Mouse (Mus musculus) ES-E14 (cell line): ENCODE measurements around the gene Yjefn3. TPM values are rescaled to one million over a fixed set of nuclear protein-coding genes. Genes with fewer than 3 reads are reported as not detected.
A peak's percentile ranks its signal among the peaks of the same experiment; 100 is the strongest.

Source experiments
- DNase-seq: peaks from one replicate; pipeline ENCODE4 v3.0.0-alpha.2; 2013; ENCODE audit warnings: low read depth, low spot score
- H3K27ac ChIP-seq: 2 replicates; pipeline ENCODE4 v1.5.1; 2012; ENCODE audit warnings: low read depth, mild to moderate bottlenecking, low read length, moderate library complexity, mixed read lengths; ENCODE audit not compliant: poor library complexity, insufficient read depth, severe bottlenecking
- H3K36me3 ChIP-seq: 2 replicates; pipeline ENCODE4 v1.6.1; 2012; ENCODE audit warnings: mild to moderate bottlenecking, low read length, moderate library complexity, mixed read lengths; ENCODE audit not compliant: control insufficient read depth, poor library complexity, insufficient read depth, severe bottlenecking
- H3K4me1 ChIP-seq, 2 experiments: fragments of 150-350 bp in 1 of 2; sonication (generic) in 1 of 2; 2 replicates each; pipeline ENCODE4 v1.6.1; 2012; ENCODE audit warnings: low read length in 2 of 2, mild to moderate bottlenecking in 1 of 2, mixed read lengths in 1 of 2; ENCODE audit not compliant: control insufficient read depth in 2 of 2, insufficient read depth in 2 of 2, poor library complexity in 1 of 2
- H3K4me3 ChIP-seq, 2 experiments: fragments of 150-350 bp in 1 of 2; sonication (generic) in 1 of 2; 2 replicates each; pipeline ENCODE4 v1.5.1; 2012; ENCODE audit warnings: low read length in 2 of 2, low read depth in 1 of 2, mild to moderate bottlenecking in 1 of 2, mixed read lengths in 1 of 2; ENCODE audit not compliant: insufficient read depth in 1 of 2, poor library complexity in 1 of 2, severe bottlenecking in 1 of 2
- H3K9ac ChIP-seq: 2 replicates; pipeline ENCODE4 v1.6.1; 2012; ENCODE audit warnings: low read depth, mild to moderate bottlenecking, low read length, mixed read lengths; ENCODE audit not compliant: poor library complexity, insufficient read depth, severe bottlenecking
- H3K9me3 ChIP-seq: fragments of 150-350 bp; sonication (generic); 2 replicates; pipeline ENCODE4 v1.6.1; 2012; ENCODE audit warnings: low read depth, mild to moderate bottlenecking, low read length; ENCODE audit not compliant: control insufficient read depth, insufficient read depth
- CHD2 ChIP-seq: IDR thresholded peaks from 2 replicates; pipeline ENCODE4 v1.6.1; 2014; ENCODE audit warnings: mild to moderate bottlenecking, low read depth, low read length, inconsistent platforms
- HCFC1 ChIP-seq: IDR thresholded peaks from 2 replicates; pipeline ENCODE4 v1.6.1; 2012; ENCODE audit warnings: low read length, inconsistent platforms, borderline replicate concordance; ENCODE audit not compliant: insufficient read depth
- MAFK ChIP-seq: IDR thresholded peaks from 2 replicates; pipeline ENCODE4 v1.6.1; 2014; ENCODE audit warnings: mild to moderate bottlenecking, low read depth, low read length, inconsistent platforms; ENCODE audit not compliant: insufficient read depth
- ZC3H11A ChIP-seq: IDR thresholded peaks from 2 replicates; pipeline ENCODE4 v1.6.1; 2012; ENCODE audit warnings: low read depth, mild to moderate bottlenecking, inconsistent platforms, low read length, borderline replicate concordance
- ZNF384 ChIP-seq: IDR thresholded peaks from 2 replicates; pipeline ENCODE4 v1.6.1; 2012; ENCODE audit warnings: low read depth, low read length, inconsistent platforms
- in situ Hi-C, 2 experiments: fragments of 600-800 bp; cut with MboI; formaldehyde crosslinking; loops; one replicate each; pipeline ENCODE4 v1.15.1; 2025; ENCODE audit warnings: low sequenced_read_pairs in 2 of 2, inconsistent platforms in 1 of 2; ENCODE audit not compliant: unreplicated experiment in 2 of 2
- total RNA-seq: library from RNA; depleted of rRNA; stranded (reverse); fragments of 300-350 nt; gene quantifications from 2 replicates; pipeline ENCODE4 v1.2.3, GENCODE M21; 2012; rRNA removed

The Yjefn3 gene
- total RNA-seq, 1 experiment: 7.0 TPM

- DNase-seq: peak; percentile 62
- Histone ChIP-seq H3K4me1 (peaks cover 23 to 25% of the 10 kb centered on the region in 2 experiments), H3K9ac (no peak overlapping the region), H3K4me3 (no peak overlapping the region), H3K27ac (peak overlapping the region; percentile 10; the same call in 1 of the 2 replicates), H3K9me3 (no peaks in the 10 kb centered on the region), H3K36me3 (no peaks in the 10 kb centered on the region)
- TF ChIP-seq ZNF384 (no peak), MAFK (peak; percentile 90), ZC3H11A (no peak), CHD2 (no peak), HCFC1 (no peak; the same call in 1 of the 2 replicates)
- in situ Hi-C loops: no loop called here
Observed at GRCm38 (mm10) chr8:69848951-69849350, 53.6 kb downstream of the Yjefn3 start.

DNA sequence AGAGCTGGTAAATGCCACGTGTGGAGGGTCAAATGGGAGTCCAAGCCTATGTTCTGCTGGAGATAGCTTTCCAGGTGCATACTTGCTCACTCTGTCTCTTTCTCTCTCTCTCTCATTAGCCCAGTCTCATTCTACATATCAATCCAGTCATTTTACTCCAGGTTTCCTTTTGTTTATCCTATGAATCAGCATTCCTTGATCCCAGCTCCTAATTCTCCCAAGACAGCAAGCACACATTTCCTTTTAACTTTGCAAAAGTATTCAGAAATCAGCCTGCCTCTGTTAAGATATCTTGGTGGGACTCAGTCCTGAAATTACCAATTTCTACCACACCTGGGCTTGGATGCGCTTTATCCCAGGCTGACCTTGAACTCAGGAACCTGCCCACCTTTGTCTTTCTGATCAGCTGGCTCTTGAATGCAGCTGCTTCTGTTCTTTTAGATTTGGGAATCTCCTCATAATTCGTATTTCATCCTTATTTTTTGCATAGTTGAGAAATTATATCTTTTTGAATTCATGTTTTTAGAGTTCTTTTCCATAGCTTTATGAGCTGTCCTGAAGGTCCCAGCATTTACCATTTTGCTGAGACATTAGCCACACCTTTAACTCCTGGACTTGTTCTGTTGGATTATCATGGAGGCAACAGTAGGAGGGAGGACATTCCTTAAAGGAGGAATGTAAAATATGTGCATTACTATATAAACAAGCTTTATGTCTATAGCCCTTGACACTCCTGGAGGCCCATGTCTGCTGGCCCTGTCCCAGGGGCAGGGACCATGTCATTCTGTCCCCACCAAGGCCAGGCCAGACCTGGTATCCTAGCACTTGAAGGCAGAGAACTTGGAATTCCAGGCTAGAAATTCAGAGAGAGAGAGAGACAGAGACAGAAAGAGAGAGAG lies 55.1 kb downstream of the Yjefn3 start:
- no peaks in the 10 kb centered on the region for H3K9me3 ChIP-seq
- no peak for DNase-seq
- H3K36me3 ChIP-seq: no peaks in the 10 kb centered on the region
- no peak overlapping the region for H3K4me3 ChIP-seq
- H3K4me1 ChIP-seq: peaks cover 23% of the 10 kb centered on the region in 2 experiments
- H3K27ac ChIP-seq: peak overlapping the region; percentile 0; the same call in 1 of the 2 replicates
- TF ChIP-seq ZNF384 (no peak), MAFK (peak; percentile 59)
- in situ Hi-C loops: no loop called here
- no peak overlapping the region for H3K9ac ChIP-seq

Other genes with a start within 250 kb of the Yjefn3 start
- 0.79 and 0.85 TPM in 2 replicates for gene Zfp964, start 248.2 kb downstream of the Yjefn3 start, total RNA-seq
- 5.5 and 6.7 TPM in 2 replicates for gene Zfp869, start 192.0 kb downstream of the Yjefn3 start, total RNA-seq
- gene Zfp963, start 152.7 kb downstream of the Yjefn3 start, total RNA-seq: 2.1 and 2.7 TPM in 2 replicates
- not detected in 2 replicates for gene Gm20422, start 127.8 kb downstream of the Yjefn3 start, total RNA-seq
- gene Atp13a1, start 111.5 kb downstream of the Yjefn3 start, total RNA-seq: 123 and 193 TPM in 2 replicates
- 19.1 and 21.6 TPM in 2 replicates for gene Zfp866, start 111.5 kb downstream of the Yjefn3 start, total RNA-seq
- gene Gmip, start 94.0 kb downstream of the Yjefn3 start, total RNA-seq: 5.9 and 6.4 TPM in 2 replicates
- 5.6 and 8.3 TPM in 2 replicates for gene Lpar2, start 80.3 kb downstream of the Yjefn3 start, total RNA-seq
- 5.2 and 6.1 TPM in 2 replicates for gene Pbx4, start 70.2 kb downstream of the Yjefn3 start, total RNA-seq
- gene Cilp2, start 15.0 kb downstream of the Yjefn3 start, total RNA-seq: 7.3 and 10.7 TPM in 2 replicates
- gene Tssk6, start 528 bp downstream of the Yjefn3 start, total RNA-seq: 2.5 and 4.0 TPM in 2 replicates
- gene Ndufa13, start 154 bp downstream of the Yjefn3 start, total RNA-seq: 146 and 243 TPM in 2 replicates
- 139 and 148 TPM in 2 replicates for gene Gatad2a, start 93.7 kb upstream of the Yjefn3 start, total RNA-seq
- 82.4 and 124 TPM in 2 replicates for gene Mau2, start 140.0 kb upstream of the Yjefn3 start, total RNA-seq
- 38.5 and 38.8 TPM in 2 replicates for gene Sugp1, start 140.1 kb upstream of the Yjefn3 start, total RNA-seq
- 2.0 and 2.5 TPM in 2 replicates for gene Tm6sf2, start 170.2 kb upstream of the Yjefn3 start, total RNA-seq
- gene Hapln4, start 180.7 kb upstream of the Yjefn3 start, total RNA-seq: 2.2 and 4.8 TPM in 2 replicates
- gene Ncan, start 218.2 kb upstream of the Yjefn3 start, total RNA-seq: 4.3 and 9.2 TPM in 2 replicates
- 9.6 and 10.4 TPM in 2 replicates for gene Nr2c2ap, start 228.6 kb upstream of the Yjefn3 start, total RNA-seq
- gene Rfxank, start 236.4 kb upstream of the Yjefn3 start, total RNA-seq: 10.4 and 11.2 TPM in 2 replicates
- 30.0 and 31.2 TPM in 2 replicates for gene Borcs8, start 236.8 kb upstream of the Yjefn3 start, total RNA-seq
- 3.6 and 5.4 TPM in 2 replicates for gene Mef2b, start 237.0 kb upstream of the Yjefn3 start, total RNA-seq